Mouse (Mus musculus): ENCODE measurements around the gene Sucla2. TPM values are rescaled to one million over a fixed set of nuclear protein-coding genes. Genes with fewer than 3 reads are reported as not detected.
A peak's percentile ranks its signal among the peaks of the same experiment; 100 is the strongest.
"Not testable (repeated sequence)": the region's sequence is repeated elsewhere in the genome, so short reads cannot be mapped to it uniquely, and the experiment has no call there.

The Sucla2 gene
- polyA plus RNA-seq, 1 experiment, result 18.1 TPM

GRCm38 (mm10) chr14:73507702-73508376, 17.3 kb upstream of the Sucla2 start:
- H3K4me1 ChIP-seq (replicated peaks; ENCODE audit: control insufficient read depth, insufficient read depth, low read length), result peaks cover 4% of the 10 kb centered on the region; the same call in 1 of the 2 replicates
- 63% methylated on average over 11 of the region's 11 CpGs for WGBS

GRCm38 (mm10) chr14:73508630-73509395, 16.3 kb upstream of the Sucla2 start:
- H3K36me3 ChIP-seq (ENCODE audit: control insufficient read depth, insufficient read depth, low read length), result no peaks in the 10 kb centered on the region; the same call in 1 of the 2 replicates
- no peak overlapping the region for H3K4me3 ChIP-seq (ENCODE audit: control insufficient read depth, insufficient read depth, low read length)
- no peaks in the 10 kb centered on the region for H3K27me3 ChIP-seq (ENCODE audit: control insufficient read depth, insufficient read depth, low read length)
- no peak for DNase-seq
- peaks cover 4% of the 10 kb centered on the region; the same call in 1 of the 2 replicates for H3K4me1 ChIP-seq (replicated peaks; ENCODE audit: control insufficient read depth, insufficient read depth, low read length)
- WGBS, result 63% methylated on average over 6 of the region's 6 CpGs
- H3K27ac ChIP-seq (ENCODE audit: control insufficient read depth, insufficient read depth, low read length), result no peak overlapping the region
- TF ChIP-seq CTCF (IDR thresholded peaks at IDR 0.05; ENCODE audit: borderline replicate concordance, control insufficient read depth, extremely low read depth, insufficient read depth, low read length, poor library complexity) (no peak), POLR2A (IDR thresholded peaks at IDR 0.05; ENCODE audit: control insufficient read depth, extremely low read depth, insufficient read depth, low read length, poor library complexity) (no peak)

More at GRCm38 (mm10) chr14:73507702-73508376, 17.3 kb upstream of the Sucla2 start:
- H3K27ac ChIP-seq (ENCODE audit: control insufficient read depth, insufficient read depth, low read length), result no peak overlapping the region
- no peaks in the 10 kb centered on the region for H3K36me3 ChIP-seq (ENCODE audit: control insufficient read depth, insufficient read depth, low read length)
- no peak for TF ChIP-seq POLR2A (IDR thresholded peaks at IDR 0.05; ENCODE audit: control insufficient read depth, extremely low read depth, insufficient read depth, low read length, poor library complexity)
- no peak for TF ChIP-seq CTCF (IDR thresholded peaks at IDR 0.05; ENCODE audit: borderline replicate concordance, control insufficient read depth, extremely low read depth, insufficient read depth, low read length, poor library complexity)
- no peaks in the 10 kb centered on the region for H3K27me3 ChIP-seq (ENCODE audit: control insufficient read depth, insufficient read depth, low read length)
- no peak for DNase-seq
- no peak overlapping the region for H3K4me3 ChIP-seq (ENCODE audit: control insufficient read depth, insufficient read depth, low read length)

- peaks cover 4% of the 10 kb centered on the region; the same call in 1 of the 2 replicates for H3K4me1 ChIP-seq (replicated peaks; ENCODE audit: control insufficient read depth, insufficient read depth, low read length)
- peak; percentile 91 for DNase-seq
These were observed 15.2 kb upstream of the Sucla2 start, which contains the start of gene Med4 for GRCm38 (mm10) chr14:73509765-73510423. Gene Med4, plus strand, starts transcription at chr14:73510025.

GRCm38 (mm10) chr14:73524136-73524535, 983 bp upstream of the Sucla2 start:
- H3K36me3 ChIP-seq (ENCODE audit: control insufficient read depth, insufficient read depth, low read length), result no peaks in the 10 kb centered on the region
- no peak overlapping the region for H3K27ac ChIP-seq (ENCODE audit: control insufficient read depth, insufficient read depth, low read length)
- H3K4me3 ChIP-seq (ENCODE audit: control insufficient read depth, insufficient read depth, low read length), result no peak overlapping the region
- TF ChIP-seq CTCF (IDR thresholded peaks at IDR 0.05; ENCODE audit: borderline replicate concordance, control insufficient read depth, extremely low read depth, insufficient read depth, low read length, poor library complexity) (no peak), POLR2A (IDR thresholded peaks at IDR 0.05; ENCODE audit: control insufficient read depth, extremely low read depth, insufficient read depth, low read length, poor library complexity) (no peak)
- no peaks in the 10 kb centered on the region for H3K27me3 ChIP-seq (ENCODE audit: control insufficient read depth, insufficient read depth, low read length)
- no peak for DNase-seq
- 79% methylated on average over 3 of the region's 3 CpGs for WGBS
- peaks cover 2% of the 10 kb centered on the region; the same call in 1 of the 2 replicates for H3K4me1 ChIP-seq (replicated peaks; ENCODE audit: control insufficient read depth, insufficient read depth, low read length)

More at GRCm38 (mm10) chr14:73509765-73510423, 15.2 kb upstream of the Sucla2 start, which contains the start of gene Med4:
- TF ChIP-seq POLR2A (IDR thresholded peaks at IDR 0.05; ENCODE audit: control insufficient read depth, extremely low read depth, insufficient read depth, low read length, poor library complexity), result peak; percentile 46; the same call in 1 of the 2 replicates
- peak; percentile 100 for TF ChIP-seq CTCF (IDR thresholded peaks at IDR 0.05; ENCODE audit: borderline replicate concordance, control insufficient read depth, extremely low read depth, insufficient read depth, low read length, poor library complexity)
- no peaks in the 10 kb centered on the region; the same call in 1 of the 2 replicates for H3K36me3 ChIP-seq (ENCODE audit: control insufficient read depth, insufficient read depth, low read length)
- H3K27me3 ChIP-seq (ENCODE audit: control insufficient read depth, insufficient read depth, low read length), result no peaks in the 10 kb centered on the region
- peak within 1 kb of the TSS; percentile 80 for H3K4me3 ChIP-seq (ENCODE audit: control insufficient read depth, insufficient read depth, low read length)
- WGBS, result 1% methylated on average over 41 of the region's 41 CpGs
- no peak within 1 kb of the TSS for H3K27ac ChIP-seq (ENCODE audit: control insufficient read depth, insufficient read depth, low read length)

- H3K27me3 ChIP-seq (ENCODE audit: control insufficient read depth, insufficient read depth, low read length); H3K4me3 ChIP-seq (ENCODE audit: control insufficient read depth, insufficient read depth, low read length); H3K4me1 ChIP-seq (replicated peaks; ENCODE audit: control insufficient read depth, insufficient read depth, low read length); H3K36me3 ChIP-seq (ENCODE audit: control insufficient read depth, insufficient read depth, low read length); H3K27ac ChIP-seq (ENCODE audit: control insufficient read depth, insufficient read depth, low read length); DNase-seq: not testable (repeated sequence)
- WGBS, result 93% methylated on average over 3 of the region's 3 CpGs
These were observed 3.5 kb downstream of the Sucla2 start for GRCm38 (mm10) chr14:73528661-73529060.

- no peaks in the 10 kb centered on the region for H3K27me3 ChIP-seq (ENCODE audit: control insufficient read depth, insufficient read depth, low read length)
- H3K4me3 ChIP-seq (ENCODE audit: control insufficient read depth, insufficient read depth, low read length), result no peak overlapping the region
- no peaks in the 10 kb centered on the region for H3K36me3 ChIP-seq (ENCODE audit: control insufficient read depth, insufficient read depth, low read length)
- TF ChIP-seq POLR2A (IDR thresholded peaks at IDR 0.05; ENCODE audit: control insufficient read depth, extremely low read depth, insufficient read depth, low read length, poor library complexity) (no peak), CTCF (IDR thresholded peaks at IDR 0.05; ENCODE audit: borderline replicate concordance, control insufficient read depth, extremely low read depth, insufficient read depth, low read length, poor library complexity) (no peak)
- WGBS, result 76% methylated on average over 6 of the region's 6 CpGs
- H3K4me1 ChIP-seq (replicated peaks; ENCODE audit: control insufficient read depth, insufficient read depth, low read length), result no peaks in the 10 kb centered on the region
- no peak overlapping the region for H3K27ac ChIP-seq (ENCODE audit: control insufficient read depth, insufficient read depth, low read length)
- DNase-seq, result no peak
These were observed 8.8 kb downstream of the Sucla2 start for GRCm38 (mm10) chr14:73533755-73534465.
